Mouse (Mus musculus): Measurements from ENCODE around the gene Dnaja2. TPM values are rescaled to one million over a fixed set of nuclear protein-coding genes. Genes with fewer than 3 reads are reported as not detected.

Gene Dnaja2
- 173 and 180 TPM in 2 replicates for polyA plus RNA-seq (2016; fragmentation: Nextera tagmentation; extraction: Ambion mirVana)

GRCm38 (mm10) chr8:85555181-85556145 is at the start of gene Dnaja2:
TSS of gene Dnaja2 (minus strand) at chr8:85555344.
- Histone ChIP-seq H3K9ac (peak within 1 kb of the TSS; percentile 96), H3K27me3 (replicated peaks) (no peaks in the 10 kb centered on the region), H3K4me3 (peak within 1 kb of the TSS; percentile 99), H3K4me2 (replicated peaks) (peak within 1 kb of the TSS; percentile 76), H3K9me3 (no peaks in the 10 kb centered on the region), H3K27ac (peak within 1 kb of the TSS; percentile 86), H3K36me3 (peaks cover 13% of the 10 kb centered on the region), H3K4me1 (no peaks in the 10 kb centered on the region)
- 1% methylated on average over 77 of the region's 77 CpGs for WGBS
- peak; percentile 94 for ATAC-seq (ENCODE audit: low FRiP score, low read depth)

GRCm38 (mm10) chr8:85604201-85604600 is 49.1 kb upstream of the Dnaja2 start:
- H3K36me3 ChIP-seq: no peaks in the 10 kb centered on the region
- WGBS: 77% methylated on average over 4 of the region's 4 CpGs
- no peak overlapping the region for H3K9ac ChIP-seq
- no peaks in the 10 kb centered on the region for H3K27me3 ChIP-seq (replicated peaks)
- no peaks in the 10 kb centered on the region for H3K9me3 ChIP-seq
- no peak overlapping the region for H3K4me2 ChIP-seq (replicated peaks)
- no peak overlapping the region for H3K27ac ChIP-seq
- H3K4me1 ChIP-seq: no peaks in the 10 kb centered on the region
- no peak for ATAC-seq (ENCODE audit: low FRiP score, low read depth)
- H3K4me3 ChIP-seq: no peak overlapping the region

DNA sequence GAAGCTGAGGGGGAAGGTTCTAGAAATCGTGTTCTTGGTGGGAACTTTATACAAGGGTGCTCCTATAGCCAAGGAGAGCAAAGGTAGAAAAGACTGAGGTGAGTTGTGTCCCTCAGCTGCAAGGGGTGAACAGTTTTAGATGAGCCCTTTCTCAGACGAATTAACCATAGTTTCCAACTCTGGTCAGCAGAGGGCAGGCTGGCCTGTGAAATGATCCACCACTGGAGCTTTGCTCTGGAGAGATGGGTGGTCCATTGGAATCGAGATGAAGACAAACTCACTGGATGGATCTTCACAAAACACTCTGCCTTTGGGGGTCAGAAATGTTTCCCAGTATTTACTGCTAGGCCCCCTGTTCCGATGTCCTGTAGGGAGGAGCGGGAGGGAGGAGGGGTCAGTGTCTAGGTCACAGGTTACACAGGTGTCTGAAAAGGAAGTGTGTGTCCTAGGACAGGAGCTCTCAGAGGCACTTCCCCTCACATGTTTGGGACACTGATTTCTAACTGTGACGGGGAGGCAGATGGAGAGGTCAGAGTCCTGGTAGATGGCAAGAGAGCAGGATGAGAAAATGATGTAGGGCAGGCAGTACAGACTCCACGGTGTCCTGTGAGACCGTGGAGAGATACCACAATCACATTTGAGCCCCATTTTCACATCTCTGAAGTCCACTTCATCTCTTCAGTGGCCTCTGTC is 48.2 kb upstream of the Dnaja2 start:
- Histone ChIP-seq H3K9ac (no peak overlapping the region), H3K27me3 (replicated peaks) (no peaks in the 10 kb centered on the region), H3K4me3 (no peak overlapping the region), H3K36me3 (no peaks in the 10 kb centered on the region), H3K9me3 (no peaks in the 10 kb centered on the region), H3K27ac (no peak overlapping the region), H3K4me1 (no peaks in the 10 kb centered on the region), H3K4me2 (replicated peaks) (no peak overlapping the region)
- ATAC-seq (ENCODE audit: low FRiP score, low read depth): 0 out of 2 replicates have a peak, but pooled peaks have one; percentile 33
- 42% methylated on average over 8 of the region's 8 CpGs for whole genome bisulfite sequencing

DNA sequence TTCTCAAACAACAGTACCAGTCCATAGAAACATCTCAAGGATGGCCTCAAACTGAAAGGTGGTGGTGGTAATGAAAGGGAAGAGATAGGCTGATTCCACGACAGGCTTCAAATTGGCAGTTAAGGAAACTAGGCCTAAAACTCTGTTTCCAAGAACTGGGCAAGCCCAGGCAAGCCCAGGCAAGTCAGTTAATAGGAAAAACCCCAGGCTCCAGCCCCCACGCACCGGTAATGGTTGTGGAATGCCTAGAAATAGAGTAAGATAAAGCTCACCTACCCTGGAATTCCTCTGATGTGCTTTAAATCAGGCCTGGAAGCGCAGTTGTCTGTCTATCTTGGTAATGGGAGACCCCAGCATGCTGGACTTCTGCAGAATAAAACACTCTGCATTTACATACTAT is 47.6 kb upstream of the Dnaja2 start:
- no peak overlapping the region for H3K9ac ChIP-seq
- H3K9me3 ChIP-seq: no peaks in the 10 kb centered on the region
- no peaks in the 10 kb centered on the region for H3K27me3 ChIP-seq (replicated peaks)
- no peak overlapping the region for H3K4me3 ChIP-seq
- H3K27ac ChIP-seq: no peak overlapping the region
- H3K4me1 ChIP-seq: no peaks in the 10 kb centered on the region
- no peaks in the 10 kb centered on the region for H3K36me3 ChIP-seq
- ATAC-seq (ENCODE audit: low FRiP score, low read depth): no peak
- H3K4me2 ChIP-seq (replicated peaks): no peak overlapping the region
- WGBS: 80% methylated on average over 4 of the region's 4 CpGs

GRCm38 (mm10) chr8:85601741-85602140 is 46.6 kb upstream of the Dnaja2 start:
- Histone ChIP-seq H3K36me3 (no peaks in the 10 kb centered on the region), H3K9me3 (no peaks in the 10 kb centered on the region), H3K9ac (no peak overlapping the region), H3K4me1 (no peaks in the 10 kb centered on the region), H3K27ac (no peak overlapping the region), H3K4me2 (replicated peaks) (no peak overlapping the region), H3K4me3 (no peak overlapping the region), H3K27me3 (replicated peaks) (no peaks in the 10 kb centered on the region)
- ATAC-seq (ENCODE audit: low FRiP score, low read depth): no peak
- WGBS: 84% methylated on average over 8 of the region's 8 CpGs

GRCm38 (mm10) chr8:85597413-85598191 is 42.5 kb upstream of the Dnaja2 start:
- Histone ChIP-seq H3K27me3 (replicated peaks) (no peaks in the 10 kb centered on the region), H3K36me3 (no peaks in the 10 kb centered on the region), H3K27ac (no peak overlapping the region), H3K9me3 (no peaks in the 10 kb centered on the region), H3K4me3 (no peak overlapping the region), H3K9ac (no peak overlapping the region), H3K4me1 (no peaks in the 10 kb centered on the region), H3K4me2 (replicated peaks) (no peak overlapping the region)
- ATAC-seq (ENCODE audit: low FRiP score, low read depth): no peak
- 69% methylated on average over 8 of the region's 8 CpGs for WGBS

DNA sequence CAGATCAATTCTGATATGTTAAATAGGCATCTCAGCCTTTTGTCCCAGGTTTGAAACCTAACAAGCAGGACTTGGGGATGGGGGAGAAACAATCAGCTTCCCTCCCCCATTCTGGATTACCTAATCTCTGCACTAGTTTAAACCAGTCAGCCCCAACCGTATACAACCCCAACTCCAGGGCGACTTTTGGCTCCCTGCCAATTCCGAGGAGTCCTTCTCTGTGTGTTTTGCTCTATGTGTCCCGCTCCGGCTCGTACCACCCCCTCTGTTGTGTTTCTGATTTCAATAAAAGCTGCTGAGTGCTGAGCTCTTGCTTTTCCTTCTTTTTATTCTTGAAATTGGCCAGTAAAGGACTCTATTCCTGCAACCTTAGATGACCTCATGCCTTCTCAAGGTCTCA is 40.2 kb upstream of the Dnaja2 start:
- 64% methylated on average over 6 of the region's 6 CpGs for WGBS
- H3K9me3 ChIP-seq: no peaks in the 10 kb centered on the region
- no peaks in the 10 kb centered on the region for H3K27me3 ChIP-seq (replicated peaks)
- H3K4me1 ChIP-seq: no peaks in the 10 kb centered on the region
- no peak overlapping the region for H3K27ac ChIP-seq
- no peak overlapping the region for H3K9ac ChIP-seq
- 0 out of 2 replicates have a peak overlapping the region, but pooled peaks have one; percentile 7 for H3K4me2 ChIP-seq (replicated peaks)
- H3K4me3 ChIP-seq: no peak overlapping the region
- no peak for ATAC-seq (ENCODE audit: low FRiP score, low read depth)
- no peaks in the 10 kb centered on the region for H3K36me3 ChIP-seq

DNA sequence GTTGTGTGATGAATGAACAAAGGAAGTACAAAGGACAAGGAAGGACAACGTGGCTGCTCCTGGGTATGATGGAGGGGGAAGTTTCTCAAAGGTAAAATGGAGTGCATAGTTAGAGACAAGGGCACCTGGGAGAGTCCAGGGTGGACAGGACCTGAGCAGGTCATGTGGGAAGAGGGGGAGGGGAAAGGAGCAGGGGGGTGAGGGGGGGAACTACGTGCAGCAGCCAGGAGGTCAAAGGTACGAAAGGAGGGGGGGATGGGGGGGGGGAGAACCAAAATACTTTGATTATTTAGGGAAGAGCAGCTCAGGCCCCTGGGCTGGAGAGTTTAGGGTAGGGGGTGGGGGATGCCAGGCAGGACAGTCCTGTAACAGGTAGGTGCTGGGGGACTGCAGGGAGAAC is 39.8 kb upstream of the Dnaja2 start:
- no peaks in the 10 kb centered on the region for H3K9me3 ChIP-seq
- no peak overlapping the region for H3K4me2 ChIP-seq (replicated peaks)
- H3K27ac ChIP-seq: no peak overlapping the region
- no peaks in the 10 kb centered on the region for H3K36me3 ChIP-seq
- no peak overlapping the region for H3K4me3 ChIP-seq
- ATAC-seq (ENCODE audit: low FRiP score, low read depth): no peak
- no peaks in the 10 kb centered on the region for H3K4me1 ChIP-seq
- no peak overlapping the region for H3K9ac ChIP-seq
- 64% methylated on average over 3 of the region's 3 CpGs for WGBS
- no peaks in the 10 kb centered on the region for H3K27me3 ChIP-seq (replicated peaks)

- H3K36me3 ChIP-seq: no peaks in the 10 kb centered on the region
- 93% methylated on average over 3 of the region's 3 CpGs for WGBS
- no peak overlapping the region for H3K27ac ChIP-seq
- H3K4me1 ChIP-seq: no peaks in the 10 kb centered on the region
- no peak overlapping the region for H3K9ac ChIP-seq
- no peak overlapping the region for H3K4me2 ChIP-seq (replicated peaks)
- H3K9me3 ChIP-seq: no peaks in the 10 kb centered on the region
- no peak overlapping the region for H3K4me3 ChIP-seq
- no peaks in the 10 kb centered on the region for H3K27me3 ChIP-seq (replicated peaks)
- no peak for ATAC-seq (ENCODE audit: low FRiP score, low read depth)
Observed at GRCm38 (mm10) chr8:85593324-85593723, 38.2 kb upstream of the Dnaja2 start.

DNA sequence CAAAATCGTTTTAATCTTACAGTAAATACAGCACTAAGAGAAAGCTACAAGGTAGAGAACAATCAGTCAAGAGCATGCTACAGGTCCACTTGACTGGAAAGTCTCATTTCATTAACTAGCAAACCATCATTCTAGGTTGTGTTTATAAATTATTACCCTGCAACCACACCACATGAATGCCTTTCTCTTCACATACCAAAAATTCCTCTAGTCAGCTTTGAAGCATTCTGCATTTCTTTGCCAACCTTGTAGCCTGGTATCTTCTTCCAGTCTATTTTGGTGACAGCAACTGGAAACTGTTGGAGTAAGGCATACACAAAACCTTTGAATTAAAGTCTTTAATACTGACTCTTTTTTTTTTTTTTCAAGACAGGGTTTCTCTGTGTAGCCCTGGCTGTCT is 36.4 kb upstream of the Dnaja2 start:
- no peaks in the 10 kb centered on the region for H3K27me3 ChIP-seq (replicated peaks)
- no peak overlapping the region for H3K9ac ChIP-seq
- H3K4me1 ChIP-seq: no peaks in the 10 kb centered on the region
- 92% methylated on average over 1 of the region's 1 CpGs for WGBS
- H3K4me2 ChIP-seq (replicated peaks): no peak overlapping the region
- H3K4me3 ChIP-seq: no peak overlapping the region
- no peak overlapping the region for H3K27ac ChIP-seq
- no peak for ATAC-seq (ENCODE audit: low FRiP score, low read depth)
- H3K36me3 ChIP-seq: no peaks in the 10 kb centered on the region
- no peaks in the 10 kb centered on the region for H3K9me3 ChIP-seq

- Histone ChIP-seq H3K9ac (no peak overlapping the region), H3K36me3 (no peaks in the 10 kb centered on the region), H3K4me2 (replicated peaks) (no peak overlapping the region), H3K4me1 (no peaks in the 10 kb centered on the region), H3K27ac (no peak overlapping the region), H3K9me3 (no peaks in the 10 kb centered on the region), H3K27me3 (replicated peaks) (no peaks in the 10 kb centered on the region), H3K4me3 (no peak overlapping the region)
- no peak for ATAC-seq (ENCODE audit: low FRiP score, low read depth)
- 80% methylated on average over 1 of the region's 1 CpGs for WGBS
Observed at GRCm38 (mm10) chr8:85590258-85590657, 35.1 kb upstream of the Dnaja2 start.

DNA sequence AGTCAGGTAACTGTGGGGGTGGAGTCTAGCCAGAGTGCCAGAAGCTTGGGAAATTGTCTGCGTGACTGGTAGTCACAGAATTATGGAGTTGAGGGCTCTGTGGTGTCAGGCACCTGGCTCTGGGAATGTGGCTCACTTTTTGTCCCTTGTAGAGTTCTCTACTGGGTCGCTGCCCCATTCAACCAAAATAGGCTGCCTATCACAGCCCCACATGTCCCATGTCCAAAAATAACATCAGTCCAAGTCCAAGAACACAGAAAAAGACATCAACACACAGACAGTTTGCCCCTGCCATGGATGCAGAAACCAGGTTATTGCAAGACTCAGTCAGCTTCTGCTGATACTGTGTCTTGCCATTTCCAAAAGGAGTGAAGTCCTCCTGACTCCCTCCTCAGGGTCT is 33.5 kb upstream of the Dnaja2 start:
- H3K36me3 ChIP-seq: no peaks in the 10 kb centered on the region
- no peak overlapping the region for H3K4me2 ChIP-seq (replicated peaks)
- H3K27me3 ChIP-seq (replicated peaks): no peaks in the 10 kb centered on the region
- H3K27ac ChIP-seq: no peak overlapping the region
- no peak overlapping the region for H3K4me3 ChIP-seq
- 88% methylated on average over 2 of the region's 2 CpGs for WGBS
- no peaks in the 10 kb centered on the region for H3K9me3 ChIP-seq
- no peak for ATAC-seq (ENCODE audit: low FRiP score, low read depth)
- no peak overlapping the region for H3K9ac ChIP-seq
- H3K4me1 ChIP-seq: no peaks in the 10 kb centered on the region

Measured in neural tube, embryonic 12.5 days (tissue).